Mouse (Mus musculus) inflammation-experienced regulatory T-cells, adult 6 months (primary cell): ENCODE measurements around the gene Nars2. TPM values are rescaled to one million over a fixed set of nuclear protein-coding genes. Genes with fewer than 3 reads are reported as not detected.
A peak's percentile ranks its signal among the peaks of the same experiment; 100 is the strongest.

Experiments
- ATAC-seq: one replicate; pipeline ENCODE4 v1.8.0; 2017
- polyA plus RNA-seq, 3 experiments: library from polyadenylated mRNA; unstranded; fragments of 100-300 nt; shearing (Covaris generic); gene quantifications; one replicate each; pipeline ENCODE4 v1.2.1; 2017

The Nars2 gene
- polyA plus RNA-seq, 3 experiments from 2014 or later = 7.2 to 9.7 (median 7.7) TPM

DNA sequence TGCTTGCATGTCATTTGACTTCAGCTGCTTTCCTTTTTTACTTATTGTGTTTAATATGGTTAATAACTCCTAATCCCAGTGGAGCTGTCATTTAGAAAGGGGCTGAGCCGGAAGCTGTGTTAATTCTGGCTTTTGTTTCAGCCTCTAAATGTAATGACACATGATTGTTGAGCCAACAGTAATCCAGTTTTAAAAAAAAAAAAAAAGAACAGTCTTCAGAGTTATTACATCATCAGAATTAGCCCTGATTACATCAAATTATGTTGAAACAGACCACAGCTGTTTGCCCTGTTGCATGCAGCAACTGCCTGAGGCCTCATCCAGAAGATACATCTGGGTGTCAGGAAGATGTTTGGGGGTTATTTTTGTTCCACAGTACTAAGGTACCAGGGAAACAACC is 123.7 kb downstream of the Nars2 start:
- ATAC-seq = no peak

DNA sequence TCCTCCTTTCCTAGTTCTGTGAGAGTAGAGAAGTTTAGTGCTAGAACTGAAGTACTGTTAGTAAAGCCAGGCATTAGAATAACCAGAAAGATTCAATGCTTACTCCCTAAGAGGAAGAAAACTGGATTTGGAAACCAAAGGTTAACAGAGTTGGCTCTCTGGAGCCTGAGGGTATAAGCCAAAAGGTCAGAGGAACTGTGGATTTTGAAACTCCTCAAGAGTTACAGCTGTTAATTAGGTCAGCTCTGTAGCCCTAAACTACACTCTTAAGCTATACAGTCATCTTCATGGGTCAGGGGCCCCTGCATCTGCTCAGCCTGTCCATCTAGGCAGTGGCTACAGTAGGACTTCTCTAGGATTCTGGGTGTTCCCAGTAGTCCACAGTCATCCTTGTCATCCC is 125.7 kb downstream of the Nars2 start:
- no peak for ATAC-seq

- ATAC-seq = no peak
These were observed 127.4 kb downstream of the Nars2 start for GRCm38 (mm10) chr7:97078685-97079084.

- ATAC-seq = no peak
These were observed 127.8 kb downstream of the Nars2 start for GRCm38 (mm10) chr7:97079145-97079544.

DNA sequence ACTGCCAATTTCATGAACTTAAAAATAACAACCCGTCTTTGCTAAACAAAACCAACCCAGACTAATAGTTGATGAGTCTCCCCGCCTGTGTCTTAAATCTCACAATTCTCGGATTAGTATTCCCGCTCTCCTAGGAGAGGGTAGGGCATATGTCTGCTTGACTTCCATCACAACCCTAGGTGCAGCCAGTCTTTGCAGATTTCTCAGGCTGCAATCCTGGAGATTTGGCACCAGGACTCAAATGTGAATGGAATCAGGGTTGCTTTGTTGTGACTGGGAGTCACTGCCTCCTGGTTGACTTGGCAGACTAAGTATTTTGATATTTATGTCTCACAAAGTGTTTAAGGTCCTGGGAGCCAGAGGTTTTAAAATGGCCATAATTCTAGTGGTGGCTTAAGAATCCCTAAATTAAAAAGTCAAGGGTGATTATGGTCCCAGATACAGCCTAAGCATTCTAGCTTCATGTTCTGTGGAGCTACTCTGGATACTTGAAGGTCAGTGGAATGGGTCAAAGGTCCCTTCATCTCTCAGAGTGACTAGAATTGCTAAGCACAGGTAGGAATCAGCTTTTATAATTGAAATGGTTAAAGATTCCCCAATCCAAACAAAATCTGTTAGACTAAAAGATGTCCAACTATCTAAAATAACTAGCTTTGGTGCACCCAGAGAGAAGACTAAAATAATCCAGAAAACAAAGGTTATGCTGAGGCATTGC is 128.5 kb downstream of the Nars2 start:
- ATAC-seq = no peak

DNA sequence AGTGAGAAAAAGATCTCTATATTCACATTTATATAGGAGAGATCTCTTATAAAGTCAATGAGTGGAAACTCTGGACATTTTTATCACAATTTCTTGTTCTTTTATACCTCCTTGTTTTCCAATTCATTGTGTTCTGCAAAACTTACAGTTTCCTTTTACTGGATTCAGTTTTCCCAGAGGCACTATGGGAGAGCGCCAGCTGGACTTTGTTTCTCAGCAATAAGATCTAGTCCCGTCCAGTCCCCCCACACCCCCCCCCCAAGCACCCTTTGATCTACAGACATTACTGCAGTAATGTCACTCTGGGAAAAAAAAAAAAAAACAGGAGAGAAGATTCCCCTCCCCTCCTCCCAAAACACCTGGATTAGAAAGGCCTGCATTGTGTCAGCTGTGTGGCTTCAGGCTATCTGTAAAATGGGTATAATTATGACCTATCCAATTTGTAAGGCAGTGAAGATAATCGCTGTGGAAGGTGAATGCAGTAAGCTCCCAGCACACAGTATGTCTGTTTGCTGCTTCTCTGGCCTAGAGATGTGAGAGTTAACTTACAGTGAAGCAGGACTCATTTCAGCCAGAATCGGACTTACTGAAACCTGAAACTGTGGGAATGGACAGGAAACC is 129.4 kb downstream of the Nars2 start:
- ATAC-seq = no peak

- peak; percentile 31 for ATAC-seq
These were observed 130.1 kb downstream of the Nars2 start, which contains the start of gene Gab2 for GRCm38 (mm10) chr7:97081242-97081958. TSS of gene Gab2 (plus strand) at chr7:97081586.

- ATAC-seq = peak; percentile 25
These were observed 130.6 kb downstream of the Nars2 start for GRCm38 (mm10) chr7:97081959-97082218.

DNA sequence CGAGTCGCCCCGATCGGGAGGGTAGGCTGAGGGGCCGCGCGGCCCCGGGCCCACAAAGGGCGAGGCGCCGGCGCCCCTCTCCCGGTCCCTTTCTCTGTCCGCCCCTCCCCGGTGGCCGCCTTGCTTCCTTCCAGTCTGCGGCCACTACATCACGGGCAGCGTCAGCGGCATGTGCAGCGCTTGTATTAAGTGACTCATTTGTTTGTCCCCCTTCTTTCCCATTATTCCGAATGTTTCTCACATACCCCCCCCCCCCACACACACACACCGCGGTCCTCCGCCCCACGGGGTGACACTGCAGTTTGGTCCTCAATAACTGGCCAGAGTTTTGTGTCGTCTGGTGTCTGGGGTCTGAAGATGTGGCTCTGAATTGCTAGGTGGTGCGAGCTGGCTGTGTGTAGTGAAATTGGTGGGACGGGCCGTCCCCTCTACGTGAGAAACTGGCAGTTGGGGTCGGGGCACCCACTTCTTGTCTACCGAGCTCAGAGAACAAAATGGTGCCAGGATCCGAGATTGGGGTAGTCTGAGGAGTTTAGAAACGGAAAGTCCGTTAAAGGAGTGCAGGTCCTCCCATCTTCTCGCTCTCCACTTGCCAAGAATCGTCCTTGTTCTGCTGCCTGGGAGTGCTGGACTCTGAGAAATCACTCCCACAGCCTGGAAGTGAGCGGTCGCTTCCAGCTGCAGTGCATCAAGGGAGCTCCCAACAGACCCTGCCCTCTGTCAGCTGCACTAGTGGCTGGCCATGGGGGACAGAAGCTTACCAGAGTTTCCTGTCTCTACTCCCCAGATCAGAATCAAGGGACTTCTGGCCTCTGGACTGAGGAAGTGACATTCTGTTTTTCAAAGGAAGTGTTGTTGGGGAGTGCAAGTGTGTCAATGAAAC is 131.2 kb downstream of the Nars2 start:
- ATAC-seq = peak; percentile 16

DNA sequence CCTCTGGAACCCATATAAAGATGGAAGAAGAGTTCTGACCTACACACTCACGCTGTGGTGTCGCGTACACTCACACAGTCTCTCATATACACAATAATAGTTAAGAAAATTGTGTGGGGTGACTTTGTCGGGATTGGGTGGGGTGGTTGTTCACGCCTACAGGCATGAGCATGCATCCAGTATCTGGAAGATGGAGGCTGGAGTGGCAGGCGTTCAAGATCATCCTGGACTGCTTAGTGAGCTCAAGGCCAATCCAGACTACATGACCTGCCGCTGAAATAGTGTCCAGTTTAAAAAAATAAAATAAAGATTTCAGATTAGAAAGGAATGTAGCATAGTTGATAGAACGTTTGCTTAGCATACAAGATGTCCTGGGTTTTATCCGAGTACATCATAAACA is 132.3 kb downstream of the Nars2 start:
- ATAC-seq = no peak

GRCm38 (mm10) chr7:97084181-97084580 is 132.9 kb downstream of the Nars2 start:
- ATAC-seq = no peak

DNA sequence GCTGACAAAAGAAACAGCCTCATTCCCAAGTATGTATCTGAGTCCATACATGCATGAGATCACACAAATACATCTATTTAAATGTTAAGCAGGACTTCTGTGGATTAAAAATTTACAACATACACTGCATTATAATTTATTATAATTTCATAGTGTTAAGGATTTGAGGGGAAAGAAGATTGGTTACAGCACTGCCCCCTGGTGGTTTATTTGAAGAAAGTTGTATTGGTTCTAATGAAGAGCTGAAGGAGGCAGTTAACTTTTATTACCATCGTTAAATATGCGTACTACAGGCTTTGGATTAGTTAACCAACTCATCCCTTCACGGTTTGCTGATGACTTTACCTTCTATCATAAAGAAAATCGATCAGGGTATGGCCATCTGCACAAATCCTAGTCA is 134.0 kb downstream of the Nars2 start:
- peak; percentile 48 for ATAC-seq

GRCm38 (mm10) chr7:97094241-97094640 is 142.9 kb downstream of the Nars2 start:
- ATAC-seq = no peak

DNA sequence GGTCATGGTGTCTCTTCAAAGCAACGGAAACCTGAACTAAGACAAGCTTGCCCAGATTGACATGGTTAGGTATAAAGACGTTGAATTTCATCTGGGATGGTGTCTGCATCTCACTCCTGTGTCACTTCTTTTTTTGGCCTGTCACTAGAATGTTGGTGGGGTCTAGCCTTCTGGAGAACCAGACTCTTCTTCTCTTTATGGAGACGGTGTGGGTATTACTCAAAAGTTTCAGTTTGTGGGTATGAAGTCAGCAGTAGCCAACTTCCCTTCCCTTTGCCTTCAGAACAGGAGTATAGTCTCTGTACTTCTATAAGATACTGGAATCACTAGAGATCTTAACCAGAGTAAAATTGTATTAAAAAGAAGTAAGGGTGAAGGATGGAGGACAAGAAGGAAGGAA is 156.8 kb downstream of the Nars2 start:
- no peak for ATAC-seq

Other genes with a start within 250 kb of the Nars2 start
- gene Gab2, start 130.1 kb downstream of the Nars2 start, polyA plus RNA-seq = under 1 TPM in 1 of 3 experiments, not detected in 2; 0.25 TPM